Mouse (Mus musculus) adrenal gland, postnatal 10 days (tissue): ENCODE results near the gene Trpm8. TPM values are rescaled to one million over a fixed set of nuclear protein-coding genes. Genes with fewer than 3 reads are reported as not detected.

Experiments
- DNase-seq: peaks from one replicate; pipeline ENCODE4 v3.0.0; 2021; ENCODE audit warnings: mixed read lengths
- total RNA-seq, 2 experiments: library from RNA; stranded (reverse); gene quantifications; 2 replicates each; pipeline ENCODE4 v1.2.3; 2021

Gene Trpm8
- total RNA-seq, 2 experiments from 2014 or later = not detected

DNA sequence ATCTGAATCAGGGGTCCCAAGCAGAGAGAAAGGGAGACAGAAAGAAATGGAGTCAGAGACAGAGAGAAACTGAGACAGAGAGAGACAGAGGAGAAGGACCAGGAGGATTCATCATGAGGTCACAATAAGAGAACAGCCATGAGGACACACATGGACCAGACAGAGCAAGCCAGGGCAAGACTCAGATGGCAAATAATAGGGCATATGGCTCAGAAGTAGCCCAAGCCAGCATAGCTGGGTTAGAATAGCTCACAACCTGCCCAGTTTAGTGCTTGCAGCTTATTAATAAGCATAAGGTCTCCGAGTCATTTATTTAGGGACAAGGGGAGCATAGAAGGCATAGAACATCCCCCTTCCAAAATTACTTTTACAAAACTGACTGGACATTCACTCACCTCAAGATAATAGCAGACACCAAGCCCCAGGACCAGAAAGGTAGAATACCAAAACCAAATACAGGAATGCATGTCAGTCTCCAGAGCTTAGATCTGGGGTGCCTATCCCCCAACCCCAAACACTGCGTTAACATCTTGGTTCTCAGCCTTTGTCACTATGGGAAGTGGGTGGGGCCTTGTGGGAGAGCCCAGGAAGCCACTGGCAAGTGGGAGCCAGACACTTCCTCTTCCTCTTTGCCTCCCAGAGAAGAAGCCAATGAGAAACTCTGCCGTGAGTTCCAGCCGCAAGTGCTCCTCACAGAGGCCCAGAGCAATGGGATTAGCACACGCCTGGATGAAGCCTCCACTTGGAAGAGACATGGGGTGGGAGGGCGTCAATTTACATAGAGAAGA lies 155.8 kb downstream of the Trpm8 start:
- no peak for DNase-seq

DNA sequence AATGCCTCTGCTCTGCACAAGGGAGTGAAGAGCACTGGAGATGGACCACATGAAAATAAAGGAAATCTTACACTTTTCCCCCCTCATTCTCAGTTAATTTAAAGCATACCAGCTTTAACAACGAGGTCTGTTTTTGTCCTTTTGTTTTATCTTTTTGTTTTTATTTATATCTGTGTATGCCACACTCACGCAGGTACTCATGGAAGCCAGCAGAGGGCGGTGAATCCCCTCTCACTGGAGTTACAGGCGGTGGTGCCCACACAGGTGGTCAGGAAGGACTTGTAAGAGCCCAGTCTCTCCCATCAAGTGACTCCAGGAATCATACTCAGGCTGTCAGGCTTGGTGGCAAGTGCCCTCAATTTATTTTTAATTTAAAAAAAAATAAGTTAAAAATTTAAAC lies 156.6 kb downstream of the Trpm8 start:
- no peak for DNase-seq

DNA sequence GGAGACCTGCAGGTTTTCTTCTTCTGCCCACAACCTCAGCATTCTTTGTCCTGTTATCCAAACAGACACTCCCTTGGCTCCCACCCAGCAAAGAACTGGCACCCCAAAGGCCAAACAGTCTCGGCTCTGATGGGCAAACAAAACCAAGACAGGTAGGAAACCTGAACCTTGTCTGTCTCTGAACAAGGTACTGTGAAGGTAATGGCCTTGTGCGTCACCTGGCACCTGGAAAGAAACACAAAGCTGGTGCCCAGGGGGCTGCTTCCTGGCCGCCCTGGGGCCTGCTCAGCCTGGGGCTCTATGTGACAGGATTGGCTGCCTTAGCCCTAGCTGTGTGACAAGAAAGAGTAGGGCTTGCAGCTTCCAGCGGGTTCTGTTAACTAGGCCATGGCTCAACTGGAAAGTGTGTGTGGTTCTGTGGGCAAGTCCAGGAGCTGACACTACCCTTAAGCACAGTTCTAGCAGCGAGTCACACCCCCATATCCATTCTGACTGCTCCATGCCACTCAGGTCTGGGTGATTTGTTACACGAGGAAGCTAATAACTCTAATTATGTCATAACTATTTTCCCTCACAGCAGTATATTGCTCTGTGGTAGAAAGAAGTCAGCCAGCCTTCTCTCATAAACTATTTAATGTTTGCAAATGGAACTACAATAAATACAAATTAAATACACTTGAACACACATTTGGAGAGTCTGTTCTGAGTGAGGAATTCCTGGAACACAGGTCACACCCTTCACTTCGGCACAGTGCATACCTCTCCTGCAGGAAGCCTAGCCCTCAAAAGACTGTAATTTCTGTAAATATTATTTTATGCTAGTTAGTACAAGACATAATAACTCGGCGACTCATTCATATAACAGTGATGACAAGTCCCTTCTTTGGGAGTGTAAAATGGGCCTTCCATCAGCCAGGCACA lies 160.0 kb downstream of the Trpm8 start:
- no peak for DNase-seq

Other genes with a start within 250 kb of the Trpm8 start
- gene Ugt1a10, start 222.3 kb upstream of the Trpm8 start, total RNA-seq = 1 to 10 TPM; 2.8 to 7.9 TPM
- gene Ugt1a9, start 206.9 kb upstream of the Trpm8 start, total RNA-seq = 1 to 10 TPM; 4.1 to 6.3 TPM
- under 1 TPM; 0.21 to 0.30 TPM for gene Ugt1a8, start 189.8 kb upstream of the Trpm8 start, total RNA-seq
- gene Ugt1a7c, start 182.6 kb upstream of the Trpm8 start, total RNA-seq = 1 to 10 TPM; 1.9 to 2.6 TPM
- gene Ugt1a6b, start 174.4 kb upstream of the Trpm8 start, total RNA-seq = 10 to 100 TPM in 1 of 2 experiments, 1 to 10 TPM in 1; 7.3 to 13.6 TPM
- gene Ugt1a6a, start 142.9 kb upstream of the Trpm8 start, total RNA-seq = 10 to 100 TPM in 1 of 2 experiments, 1 to 10 TPM in 1; 9.1 to 14.0 TPM
- gene Ugt1a5, start 111.6 kb upstream of the Trpm8 start, total RNA-seq = under 1 TPM; 0.48 to 0.61 TPM
- under 1 TPM; 0.18 to 0.61 TPM for gene Ugt1a2, start 77.1 kb upstream of the Trpm8 start, total RNA-seq
- gene Dnajb3, start 71.9 kb upstream of the Trpm8 start, total RNA-seq = 1 to 10 TPM; 3.0 to 3.9 TPM
- gene Ugt1a1, start 65.7 kb upstream of the Trpm8 start, total RNA-seq = 100 to 1,000 TPM in 1 of 2 experiments, 10 to 100 TPM in 1; 40.3 to 102 TPM
- gene Mroh2a, start 50.7 kb upstream of the Trpm8 start, total RNA-seq = 1 to 10 TPM in 1 of 2 experiments, under 1 TPM in 1; 0.67 to 1.3 TPM
- gene Hjurp, start within 50 bp of the Trpm8 start, total RNA-seq = 10 to 100 TPM; 63.8 to 91.9 TPM
- gene Spp2, start 129.3 kb downstream of the Trpm8 start, total RNA-seq = 100 to 1,000 TPM in 1 of 2 experiments, 10 to 100 TPM in 1; 42.3 to 106 TPM
- not detected for gene Glrp1, start 232.4 kb downstream of the Trpm8 start, total RNA-seq